Mouse (Mus musculus): ENCODE measurements at regions not wholly inside any gene's neighbourhood (a gene's known extent, or its start where the extent isn't known, plus 50 kb on each side); places are given as distances from the start of the nearest gene placed in this dataset.
"Not testable (repeated sequence)": the region's sequence is repeated elsewhere in the genome, so short reads cannot be mapped to it uniquely, and the experiment has no call there.

DNA sequence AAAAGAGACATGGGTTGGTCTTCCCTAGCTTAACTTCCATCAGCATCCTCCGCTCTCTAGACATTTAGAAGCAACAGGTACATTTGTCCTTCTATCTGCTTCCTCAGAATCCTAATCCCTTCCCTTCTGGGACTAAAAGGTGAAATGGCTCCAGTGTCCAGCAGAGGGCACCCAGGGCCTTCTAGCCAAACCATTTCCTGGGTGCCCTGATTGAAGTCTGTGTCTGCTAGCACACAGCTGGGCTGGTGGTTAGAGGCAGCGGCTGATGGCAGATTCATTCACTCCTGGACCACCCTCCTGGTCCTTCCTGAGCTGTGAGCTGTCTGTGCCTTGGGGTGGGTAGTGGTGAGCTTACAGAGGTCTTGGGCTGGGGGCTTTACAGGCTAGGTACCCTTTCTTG is 76.5 kb upstream of the Col13a1 start:
- DNase-seq (ENCODE audit: low spot score in 2 of 2) = peak in 1 of 2 experiments; percentile 36

DNA sequence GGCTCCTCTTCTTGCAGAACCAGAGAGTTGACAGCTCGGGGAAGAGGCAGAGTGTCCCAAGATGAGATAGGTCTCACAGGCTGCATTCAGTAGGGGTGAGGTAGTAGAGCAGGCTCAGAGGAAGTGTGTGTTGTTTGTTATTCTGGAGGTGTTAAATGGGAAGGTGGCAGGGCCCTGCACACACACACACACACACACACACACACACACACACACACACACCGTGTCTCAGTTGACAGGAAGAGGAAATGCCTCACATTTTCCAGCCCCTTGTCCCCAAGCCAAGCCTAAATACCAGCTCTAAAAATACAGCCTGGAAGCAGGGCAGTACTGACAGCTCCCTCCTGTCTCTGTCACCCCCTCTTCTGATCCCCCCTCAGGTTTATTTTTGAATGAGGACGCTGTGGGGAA is 70.9 kb upstream of the Col13a1 start:
- DNase-seq (ENCODE audit: low spot score in 2 of 2) = no peak

- no peak for DNase-seq (ENCODE audit: low spot score in 2 of 2)
These were observed 65.5 kb upstream of the Col13a1 start for GRCm38 (mm10) chr10:62044408-62044807.

DNA sequence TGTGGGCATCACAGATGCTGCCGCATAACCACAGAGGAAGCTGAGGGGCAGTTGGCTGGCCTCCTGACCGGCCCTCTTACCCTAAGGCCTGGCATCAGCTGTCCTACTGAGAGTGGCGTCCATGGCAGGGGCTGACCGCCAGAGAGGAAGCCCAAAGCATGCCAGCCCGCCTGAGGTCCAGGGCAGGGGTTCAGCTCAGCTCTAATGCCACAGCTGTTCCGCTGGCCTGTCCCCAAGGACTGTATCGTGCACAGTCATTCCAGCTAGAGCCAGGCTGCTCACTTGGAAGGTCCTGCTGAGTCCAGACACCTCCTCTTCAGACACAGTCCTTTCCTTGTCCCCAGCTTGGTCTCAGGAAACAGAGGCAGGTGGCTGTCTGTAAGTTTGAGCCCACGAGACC is 61.0 kb upstream of the Col13a1 start:
- no peak for DNase-seq (ENCODE audit: low spot score in 2 of 2)

- no peak for DNase-seq (ENCODE audit: low spot score in 2 of 2)
These were observed 59.7 kb upstream of the Col13a1 start for GRCm38 (mm10) chr10:62038656-62039055.

DNA sequence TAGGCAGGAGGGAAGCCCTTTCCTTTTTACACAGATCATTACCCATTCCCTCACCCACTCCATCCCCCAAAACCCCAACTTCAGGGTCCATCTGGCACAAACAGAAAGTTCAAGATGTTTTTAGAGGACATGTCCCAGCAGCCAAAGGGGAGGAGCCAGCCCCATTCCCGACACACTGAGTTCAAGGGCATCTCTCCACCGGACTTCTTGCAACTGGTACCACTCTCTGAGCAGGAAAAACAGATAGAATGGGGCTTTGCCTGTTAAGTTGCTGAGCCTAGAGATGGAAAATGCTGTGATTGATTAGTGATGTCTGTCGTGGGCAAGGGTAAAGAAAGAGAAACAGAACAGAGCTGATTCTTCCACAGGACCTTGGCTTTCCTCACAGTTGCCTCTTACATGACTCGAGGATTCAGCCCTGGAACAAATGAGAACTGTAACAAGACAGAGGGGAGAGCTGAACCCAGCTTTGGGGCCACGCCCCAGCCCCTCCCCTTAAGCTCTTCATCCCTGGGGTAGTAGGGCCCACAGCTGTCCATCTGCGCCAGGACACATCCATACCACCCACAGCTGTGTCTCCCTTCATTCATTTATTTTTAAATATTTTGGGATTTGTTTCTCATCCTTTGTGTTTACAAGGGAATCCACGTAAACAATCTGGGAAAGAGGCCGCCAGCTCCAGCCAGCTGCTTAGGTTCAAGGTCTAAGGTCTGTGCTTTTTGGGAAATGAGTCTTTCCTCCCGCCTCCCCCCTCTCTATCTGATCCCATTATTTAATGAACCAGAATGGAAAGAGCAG is 58.7 kb upstream of the Col13a1 start:
- no peak for DNase-seq (ENCODE audit: low spot score in 2 of 2)

- no peak for DNase-seq (ENCODE audit: low spot score in 2 of 2)
These were observed 57.9 kb upstream of the Col13a1 start for GRCm38 (mm10) chr10:62036815-62037214.

DNA sequence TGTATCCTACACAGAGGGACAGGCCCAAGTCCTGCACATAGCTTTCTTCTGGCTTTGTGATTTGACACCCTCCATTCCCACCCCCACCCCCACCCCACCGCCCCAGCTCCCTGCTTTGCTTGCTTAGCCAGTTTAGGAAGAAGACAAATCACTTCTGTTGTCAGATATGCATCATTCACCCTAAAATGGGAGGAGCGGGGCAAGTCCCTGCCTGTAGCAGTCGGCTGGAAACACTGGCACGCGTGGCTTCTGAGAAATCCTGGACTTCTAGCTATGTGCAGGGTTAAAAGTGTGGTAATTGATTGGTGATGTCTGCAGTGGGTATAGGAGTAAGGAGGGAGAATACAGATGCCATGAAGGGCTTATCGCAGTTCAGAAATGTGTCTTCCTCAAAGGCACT is 55.4 kb upstream of the Col13a1 start:
- DNase-seq (ENCODE audit: low spot score in 2 of 2) = no peak

GRCm38 (mm10) chr10:62033748-62034147 is 54.8 kb upstream of the Col13a1 start:
- no peak for DNase-seq (ENCODE audit: low spot score in 2 of 2)

GRCm38 (mm10) chr10:62031986-62032385 is 53.1 kb upstream of the Col13a1 start:
- DNase-seq (ENCODE audit: low spot score in 2 of 2) = not testable (repeated sequence)

- no peak for DNase-seq (ENCODE audit: low spot score in 2 of 2)
These were observed 50.4 kb upstream of the Col13a1 start for GRCm38 (mm10) chr10:62029271-62029670.

Measured in left cerebral cortex, adult 8-10 months (tissue).